Mouse (Mus musculus): Measurements from ENCODE around the gene Gas7. TPM values are rescaled to one million over a fixed set of nuclear protein-coding genes. Genes with fewer than 3 reads are reported as not detected.

Gene Gas7
- polyA plus RNA-seq (2015; fragmentation: Nextera tagmentation; extraction: Ambion mirVana) = 8.4 TPM in 2 replicates

- Histone ChIP-seq H3K36me3 (ENCODE audit: control insufficient read depth, insufficient read depth, low read length) (no peaks in the 10 kb centered on the region), H3K27me3 (replicated peaks; ENCODE audit: control insufficient read depth, insufficient read depth, low read length) (0 out of 2 replicates have a peak, but pooled peaks cover 3% of the 10 kb centered on the region), H3K9me3 (ENCODE audit: control insufficient read depth, low read length) (no peaks in the 10 kb centered on the region), H3K27ac (ENCODE audit: low read length) (no peak within 1 kb of the TSS; the same call in 1 of the 2 replicates), H3K4me2 (ENCODE audit: low read depth, low read length) (peak within 1 kb of the TSS; percentile 99), H3K9ac (ENCODE audit: low read depth, low read length) (peak within 1 kb of the TSS; percentile 71), H3K4me1 (ENCODE audit: control insufficient read depth, insufficient read depth, low read length) (peaks cover 6% of the 10 kb centered on the region; the same call in 1 of the 2 replicates), H3K4me3 (ENCODE audit: low read length) (peak within 1 kb of the TSS; percentile 72)
- ATAC-seq = peak; percentile 87
- WGBS = under 1% methylated on average over 57 of the region's 78 CpGs
These were observed at the start of gene Gas7 for GRCm38 (mm10) chr11:67454874-67455526. Gas7 (plus strand) TSS chr11:67455437.

- Histone ChIP-seq H3K9me3 (ENCODE audit: control insufficient read depth, low read length) (no peaks in the 10 kb centered on the region), H3K36me3 (ENCODE audit: control insufficient read depth, insufficient read depth, low read length) (no peaks in the 10 kb centered on the region), H3K27me3 (replicated peaks; ENCODE audit: control insufficient read depth, insufficient read depth, low read length) (no peaks in the 10 kb centered on the region), H3K4me1 (ENCODE audit: control insufficient read depth, insufficient read depth, low read length) (no peaks in the 10 kb centered on the region), H3K4me3 (ENCODE audit: low read length) (no peak overlapping the region), H3K9ac (ENCODE audit: low read depth, low read length) (no peak overlapping the region), H3K27ac (ENCODE audit: low read length) (no peak overlapping the region), H3K4me2 (ENCODE audit: low read depth, low read length) (no peak overlapping the region)
- ATAC-seq = no peak
- 65% methylated on average over 6 of the region's 6 CpGs for WGBS
These were observed 40.8 kb upstream of the Gas7 start for GRCm38 (mm10) chr11:67414346-67414940.

- no peak for ATAC-seq
- no peak overlapping the region for H3K9ac ChIP-seq (ENCODE audit: low read depth, low read length)
- H3K27me3 ChIP-seq (replicated peaks; ENCODE audit: control insufficient read depth, insufficient read depth, low read length) = no peaks in the 10 kb centered on the region
- H3K4me2 ChIP-seq (ENCODE audit: low read depth, low read length) = no peak overlapping the region
- H3K4me1 ChIP-seq (ENCODE audit: control insufficient read depth, insufficient read depth, low read length) = no peaks in the 10 kb centered on the region
- no peak overlapping the region for H3K27ac ChIP-seq (ENCODE audit: low read length)
- WGBS = 77% methylated on average over 13 of the region's 13 CpGs
- no peaks in the 10 kb centered on the region for H3K9me3 ChIP-seq (ENCODE audit: control insufficient read depth, low read length)
- H3K36me3 ChIP-seq (ENCODE audit: control insufficient read depth, insufficient read depth, low read length) = no peaks in the 10 kb centered on the region
- H3K4me3 ChIP-seq (ENCODE audit: low read length) = no peak overlapping the region
These were observed 31.7 kb upstream of the Gas7 start for GRCm38 (mm10) chr11:67423575-67423974.

DNA sequence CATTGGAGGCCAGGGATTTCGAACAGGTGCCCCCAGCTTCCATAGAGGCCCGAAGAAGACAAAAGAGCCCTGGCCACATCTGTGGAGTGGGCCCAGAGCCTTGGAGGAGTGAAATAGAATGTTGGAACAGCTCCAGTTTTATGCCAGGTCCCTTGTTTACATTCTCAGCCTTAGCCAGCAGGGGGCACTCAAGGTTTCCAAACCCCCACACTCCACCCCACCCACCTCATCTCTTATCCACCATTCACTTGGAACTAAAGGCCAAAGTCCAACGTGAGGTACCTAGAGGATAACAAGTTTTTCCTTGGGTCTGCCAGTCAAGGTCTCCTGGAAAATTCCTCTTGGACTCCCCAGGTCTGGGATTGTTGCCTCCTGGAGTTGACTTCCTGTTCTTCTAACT, 27.0 kb upstream of the Gas7 start:
- H3K9ac ChIP-seq (ENCODE audit: low read depth, low read length) = no peak overlapping the region
- peak; percentile 58 for ATAC-seq
- H3K27me3 ChIP-seq (replicated peaks; ENCODE audit: control insufficient read depth, insufficient read depth, low read length) = no peaks in the 10 kb centered on the region
- no peaks in the 10 kb centered on the region for H3K9me3 ChIP-seq (ENCODE audit: control insufficient read depth, low read length)
- H3K4me3 ChIP-seq (ENCODE audit: low read length) = no peak overlapping the region
- no peak overlapping the region for H3K27ac ChIP-seq (ENCODE audit: low read length)
- H3K36me3 ChIP-seq (ENCODE audit: control insufficient read depth, insufficient read depth, low read length) = no peaks in the 10 kb centered on the region
- WGBS = 37% methylated on average over 3 of the region's 3 CpGs
- H3K4me1 ChIP-seq (ENCODE audit: control insufficient read depth, insufficient read depth, low read length) = no peaks in the 10 kb centered on the region
- no peak overlapping the region for H3K4me2 ChIP-seq (ENCODE audit: low read depth, low read length)

DNA sequence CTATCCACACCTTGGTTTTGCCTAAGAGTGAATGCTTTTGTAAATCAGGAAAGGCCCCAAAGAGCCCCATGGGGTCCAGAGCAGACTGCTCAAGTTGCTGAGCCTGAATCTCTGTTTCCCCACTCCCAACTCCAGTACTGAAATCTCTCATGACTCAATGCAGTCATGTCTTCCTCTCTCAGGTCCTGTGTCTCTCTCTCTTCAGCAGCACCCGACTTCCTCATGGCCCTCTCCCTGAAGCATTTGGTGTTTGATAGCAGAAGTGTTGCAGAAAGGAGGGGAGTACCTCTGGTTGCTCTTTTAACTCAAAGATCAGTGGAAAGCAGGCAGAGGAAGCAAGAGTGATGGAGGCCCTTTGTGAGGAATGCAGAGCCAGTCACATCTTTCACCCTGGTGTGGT, 25.4 kb upstream of the Gas7 start:
- H3K36me3 ChIP-seq (ENCODE audit: control insufficient read depth, insufficient read depth, low read length) = no peaks in the 10 kb centered on the region
- H3K4me3 ChIP-seq (ENCODE audit: low read length) = no peak overlapping the region
- no peaks in the 10 kb centered on the region for H3K27me3 ChIP-seq (replicated peaks; ENCODE audit: control insufficient read depth, insufficient read depth, low read length)
- ATAC-seq = no peak
- H3K4me2 ChIP-seq (ENCODE audit: low read depth, low read length) = no peak overlapping the region
- no peaks in the 10 kb centered on the region for H3K4me1 ChIP-seq (ENCODE audit: control insufficient read depth, insufficient read depth, low read length)
- no peak overlapping the region for H3K27ac ChIP-seq (ENCODE audit: low read length)
- 50% methylated on average over 1 of the region's 1 CpGs for WGBS
- H3K9me3 ChIP-seq (ENCODE audit: control insufficient read depth, low read length) = no peaks in the 10 kb centered on the region
- no peak overlapping the region for H3K9ac ChIP-seq (ENCODE audit: low read depth, low read length)

- no peak overlapping the region for H3K27ac ChIP-seq (ENCODE audit: low read length)
- H3K4me3 ChIP-seq (ENCODE audit: low read length) = no peak overlapping the region
- no peaks in the 10 kb centered on the region for H3K36me3 ChIP-seq (ENCODE audit: control insufficient read depth, insufficient read depth, low read length)
- no peak overlapping the region for H3K9ac ChIP-seq (ENCODE audit: low read depth, low read length)
- WGBS = 30% methylated on average over 14 of the region's 14 CpGs
- no peaks in the 10 kb centered on the region for H3K27me3 ChIP-seq (replicated peaks; ENCODE audit: control insufficient read depth, insufficient read depth, low read length)
- H3K9me3 ChIP-seq (ENCODE audit: control insufficient read depth, low read length) = no peaks in the 10 kb centered on the region
- H3K4me2 ChIP-seq (ENCODE audit: low read depth, low read length) = no peak overlapping the region
- no peaks in the 10 kb centered on the region for H3K4me1 ChIP-seq (ENCODE audit: control insufficient read depth, insufficient read depth, low read length)
- ATAC-seq = no peak
These were observed 24.1 kb upstream of the Gas7 start for GRCm38 (mm10) chr11:67431116-67431645.

DNA sequence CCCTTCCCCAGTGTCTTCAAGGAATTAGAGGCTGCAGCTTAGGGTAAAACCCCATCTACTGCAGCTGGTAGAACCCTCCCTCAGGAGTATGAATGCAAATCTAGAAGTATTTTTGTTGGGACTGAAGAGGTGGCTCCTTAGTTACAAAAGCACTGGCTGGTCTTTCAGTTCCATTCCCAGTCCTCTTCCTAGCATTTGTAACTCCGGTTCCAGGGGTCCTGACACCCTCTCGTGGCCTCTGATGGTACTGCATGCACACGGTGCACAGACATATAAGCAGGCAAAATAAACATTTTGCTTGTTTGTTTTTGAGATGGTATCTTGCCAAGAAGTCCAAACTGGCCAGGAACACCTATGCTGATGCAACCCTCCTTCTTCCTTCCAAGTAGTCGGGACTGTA, 23.4 kb upstream of the Gas7 start:
- Histone ChIP-seq H3K27ac (ENCODE audit: low read length) (no peak overlapping the region), H3K27me3 (replicated peaks; ENCODE audit: control insufficient read depth, insufficient read depth, low read length) (no peaks in the 10 kb centered on the region), H3K4me1 (ENCODE audit: control insufficient read depth, insufficient read depth, low read length) (no peaks in the 10 kb centered on the region), H3K4me2 (ENCODE audit: low read depth, low read length) (no peak overlapping the region), H3K9me3 (ENCODE audit: control insufficient read depth, low read length) (no peaks in the 10 kb centered on the region), H3K36me3 (ENCODE audit: control insufficient read depth, insufficient read depth, low read length) (no peaks in the 10 kb centered on the region), H3K9ac (ENCODE audit: low read depth, low read length) (no peak overlapping the region), H3K4me3 (ENCODE audit: low read length) (no peak overlapping the region)
- no peak for ATAC-seq
- 73% methylated on average over 4 of the region's 4 CpGs for WGBS

DNA sequence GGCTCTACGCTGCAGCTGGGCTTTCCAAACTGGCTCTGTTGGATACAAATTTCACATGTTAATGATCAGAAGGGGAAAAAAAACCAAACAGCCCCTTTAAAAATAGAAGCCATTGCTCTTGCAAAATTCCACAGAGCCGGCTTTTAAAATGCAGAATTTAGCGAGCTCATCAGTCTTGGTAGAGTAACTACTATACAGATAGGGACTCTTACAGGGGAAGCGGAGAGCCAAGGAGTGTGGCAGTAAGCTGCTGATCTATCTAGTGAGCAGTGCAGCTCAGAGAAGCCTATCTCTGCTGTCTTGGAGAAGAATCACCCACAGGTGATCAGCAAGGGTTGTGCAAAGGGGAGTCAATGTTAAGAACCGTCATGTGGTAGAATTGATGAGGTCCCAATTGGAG, 21.5 kb upstream of the Gas7 start:
- ATAC-seq = no peak
- H3K4me2 ChIP-seq (ENCODE audit: low read depth, low read length) = no peak overlapping the region
- 85% methylated on average over 5 of the region's 5 CpGs for WGBS

DNA sequence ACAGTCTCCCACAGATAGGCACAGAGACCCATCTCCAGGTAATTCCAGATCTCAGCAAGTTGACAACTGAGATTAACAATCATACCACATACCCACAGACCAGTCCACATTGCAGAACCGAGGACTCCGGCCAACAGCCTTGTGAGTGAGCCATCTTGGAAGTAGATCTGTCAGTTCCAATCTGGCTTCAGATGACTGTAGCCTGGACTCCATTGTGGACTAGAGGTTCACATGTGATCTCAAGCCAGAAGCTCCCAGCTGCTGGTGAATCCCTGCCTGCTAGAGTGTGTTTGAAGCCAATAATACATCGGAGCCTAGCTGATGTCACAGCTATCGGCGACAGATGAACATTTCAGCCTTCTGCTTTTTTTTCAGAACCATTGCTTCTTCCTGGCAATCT, 16.5 kb upstream of the Gas7 start:
- Histone ChIP-seq H3K9ac (ENCODE audit: low read depth, low read length) (no peak overlapping the region), H3K36me3 (ENCODE audit: control insufficient read depth, insufficient read depth, low read length) (no peaks in the 10 kb centered on the region), H3K4me3 (ENCODE audit: low read length) (no peak overlapping the region), H3K9me3 (ENCODE audit: control insufficient read depth, low read length) (no peaks in the 10 kb centered on the region), H3K27ac (ENCODE audit: low read length) (no peak overlapping the region), H3K4me2 (ENCODE audit: low read depth, low read length) (no peak overlapping the region), H3K27me3 (replicated peaks; ENCODE audit: control insufficient read depth, insufficient read depth, low read length) (no peaks in the 10 kb centered on the region), H3K4me1 (ENCODE audit: control insufficient read depth, insufficient read depth, low read length) (no peaks in the 10 kb centered on the region)
- ATAC-seq = no peak
- WGBS = 88% methylated on average over 5 of the region's 5 CpGs

More for the DNA sequence above, 21.5 kb upstream of the Gas7 start:
- Histone ChIP-seq H3K4me1 (ENCODE audit: control insufficient read depth, insufficient read depth, low read length) (no peaks in the 10 kb centered on the region), H3K27me3 (replicated peaks; ENCODE audit: control insufficient read depth, insufficient read depth, low read length) (no peaks in the 10 kb centered on the region), H3K4me3 (ENCODE audit: low read length) (no peak overlapping the region), H3K9ac (ENCODE audit: low read depth, low read length) (no peak overlapping the region), H3K36me3 (ENCODE audit: control insufficient read depth, insufficient read depth, low read length) (no peaks in the 10 kb centered on the region), H3K9me3 (ENCODE audit: control insufficient read depth, low read length) (no peaks in the 10 kb centered on the region), H3K27ac (ENCODE audit: low read length) (no peak overlapping the region)

All from intestine, embryonic 16.5 days (tissue).